Mouse (Mus musculus): ENCODE measurements around the gene Cd244a. TPM values are rescaled to one million over a fixed set of nuclear protein-coding genes. Genes with fewer than 3 reads are reported as not detected.

The Cd244a gene
- total RNA-seq (2021): 0.70 TPM in 1 of 2 replicates, not detected in the other
- long read RNA-seq: 0 reads

- DNase-seq: no peak
Observed at GRCm38 (mm10) chr1:171558898-171559297, at the start of gene Cd244a. TSS of gene Cd244a (plus strand) at chr1:171559193.

GRCm38 (mm10) chr1:171513234-171513633, 45.8 kb upstream of the Cd244a start:
- DNase-seq: no peak

GRCm38 (mm10) chr1:171513760-171514159, 45.2 kb upstream of the Cd244a start:
- DNase-seq: no peak

GRCm38 (mm10) chr1:171515039-171515438, 44.0 kb upstream of the Cd244a start:
- DNase-seq: no peak

- no peak for DNase-seq
Observed at GRCm38 (mm10) chr1:171515557-171515956, 43.4 kb upstream of the Cd244a start.

GRCm38 (mm10) chr1:171531367-171531766, 27.6 kb upstream of the Cd244a start:
- DNase-seq: no peak

GRCm38 (mm10) chr1:171532830-171533229, 26.2 kb upstream of the Cd244a start:
- no peak for DNase-seq

- no peak for DNase-seq
Observed at GRCm38 (mm10) chr1:171534557-171534956, 24.4 kb upstream of the Cd244a start.

- no peak for DNase-seq
Observed at GRCm38 (mm10) chr1:171535194-171535593, 23.8 kb upstream of the Cd244a start, which contains the start of gene Itln1. TSS of gene Itln1 (minus strand) at chr1:171535294.

GRCm38 (mm10) chr1:171540694-171541093, 18.3 kb upstream of the Cd244a start:
- no peak for DNase-seq

GRCm38 (mm10) chr1:171551326-171551725, 7.7 kb upstream of the Cd244a start:
- no peak for DNase-seq

- no peak for DNase-seq
Observed at GRCm38 (mm10) chr1:171552230-171552629, 6.8 kb upstream of the Cd244a start.

- DNase-seq: no peak
Observed at GRCm38 (mm10) chr1:171553359-171554341, 5.3 kb upstream of the Cd244a start.

- DNase-seq: no peak
Observed at GRCm38 (mm10) chr1:171556366-171556765, 2.6 kb upstream of the Cd244a start.

- no peak for DNase-seq
Observed at GRCm38 (mm10) chr1:171558407-171558806, 586 bp upstream of the Cd244a start.

GRCm38 (mm10) chr1:171560262-171560661, 1.3 kb downstream of the Cd244a start:
- DNase-seq: no peak

GRCm38 (mm10) chr1:171561200-171561599, 2.2 kb downstream of the Cd244a start:
- no peak for DNase-seq

GRCm38 (mm10) chr1:171561639-171562225, 2.7 kb downstream of the Cd244a start:
- no peak for DNase-seq

- no peak for DNase-seq
Observed at GRCm38 (mm10) chr1:171563042-171563441, 4.0 kb downstream of the Cd244a start.

- no peak for DNase-seq
Observed at GRCm38 (mm10) chr1:171564247-171564646, 5.3 kb downstream of the Cd244a start.

- no peak for DNase-seq
Observed at GRCm38 (mm10) chr1:171565888-171566287, 6.9 kb downstream of the Cd244a start.

GRCm38 (mm10) chr1:171566777-171567176, 7.8 kb downstream of the Cd244a start:
- peak; percentile 35 for DNase-seq

GRCm38 (mm10) chr1:171568436-171568835, 9.4 kb downstream of the Cd244a start:
- no peak for DNase-seq
